Mouse (Mus musculus) layer of hippocampus, postnatal 36 days (tissue): ENCODE data around the gene Ankrd65. TPM values are rescaled to one million over a fixed set of nuclear protein-coding genes. Genes with fewer than 3 reads are reported as not detected.
"Not testable (repeated sequence)": the region's sequence is repeated elsewhere in the genome, so short reads cannot be mapped to it uniquely, and the experiment has no call there.

Experiments used
- DNase-seq, 2 experiments: peaks; one replicate each; pipeline ENCODE4 v3.0.0; 2022
- total RNA-seq, 2 experiments: library from RNA; stranded (reverse); gene quantifications; 2 replicates each; pipeline ENCODE4 v1.2.3; 2021

Gene Ankrd65
- total RNA-seq, 2 experiments from 2014 or later, result not detected

- peak in 1 of 2 experiments; percentile 50 for DNase-seq
These were observed 15.1 kb upstream of the Ankrd65 start for GRCm38 (mm10) chr4:155774971-155775740.

GRCm38 (mm10) chr4:155775855-155776254 lies 14.4 kb upstream of the Ankrd65 start:
- DNase-seq, result no peak

GRCm38 (mm10) chr4:155776704-155777335 lies 13.4 kb upstream of the Ankrd65 start:
- no peak for DNase-seq

- no peak for DNase-seq
These were observed 12.4 kb upstream of the Ankrd65 start for GRCm38 (mm10) chr4:155777816-155778215.

- DNase-seq, result no peak
These were observed 10.7 kb upstream of the Ankrd65 start for GRCm38 (mm10) chr4:155779498-155779897.

- DNase-seq, result no peak
These were observed 9.3 kb upstream of the Ankrd65 start for GRCm38 (mm10) chr4:155780895-155781294.

GRCm38 (mm10) chr4:155783486-155784080 lies 6.7 kb upstream of the Ankrd65 start:
- DNase-seq, result no peak

GRCm38 (mm10) chr4:155784081-155784701 lies 6.0 kb upstream of the Ankrd65 start:
- peak; percentile 74 to 81 for DNase-seq

GRCm38 (mm10) chr4:155785246-155785645 lies 5.0 kb upstream of the Ankrd65 start:
- DNase-seq, result no peak

GRCm38 (mm10) chr4:155785819-155786218 lies 4.4 kb upstream of the Ankrd65 start, which contains the start of gene Tmem88b:
TSS of gene Tmem88b (minus strand) at chr4:155785874.
- no peak for DNase-seq

GRCm38 (mm10) chr4:155788300-155788699 lies 1.9 kb upstream of the Ankrd65 start:
- DNase-seq, result no peak

GRCm38 (mm10) chr4:155788833-155789232 lies 1.4 kb upstream of the Ankrd65 start:
- not testable (repeated sequence) for DNase-seq

- no peak for DNase-seq
These were observed 467 bp downstream of the Ankrd65 start for GRCm38 (mm10) chr4:155790650-155791161.

- no peak for DNase-seq
These were observed 1.1 kb downstream of the Ankrd65 start for GRCm38 (mm10) chr4:155791240-155791933.

GRCm38 (mm10) chr4:155793730-155794129 lies 3.5 kb downstream of the Ankrd65 start:
- DNase-seq, result no peak

- DNase-seq, result no peak
These were observed 11.8 kb downstream of the Ankrd65 start for GRCm38 (mm10) chr4:155802075-155802474.

GRCm38 (mm10) chr4:155802741-155803339 lies 12.6 kb downstream of the Ankrd65 start, which contains the start of gene Mrpl20:
TSS of gene Mrpl20 (plus strand) at chr4:155802878.
- no peak for DNase-seq

GRCm38 (mm10) chr4:155803340-155804041 lies 13.3 kb downstream of the Ankrd65 start:
- peak; percentile 92 to 94 for DNase-seq

- DNase-seq, result no peak
These were observed 17.6 kb downstream of the Ankrd65 start for GRCm38 (mm10) chr4:155807841-155808240.

GRCm38 (mm10) chr4:155811929-155812664 lies 21.9 kb downstream of the Ankrd65 start, which contains the start of gene Ccnl2:
TSS of gene Ccnl2 (plus strand) at chr4:155812489.
- peak; percentile 91 for DNase-seq
